Mouse (Mus musculus): ENCODE results near the gene Ctsl. TPM values are rescaled to one million over a fixed set of nuclear protein-coding genes. Genes with fewer than 3 reads are reported as not detected.

The Ctsl gene
- total RNA-seq, 4 experiments from 2014 or later, result 129 to 196 (median 170) TPM

- no peak for DNase-seq (ENCODE audit: low spot score in 2 of 2)
Observed at GRCm38 (mm10) chr13:64373695-64374094, 3.0 kb upstream of the Ctsl start.

DNA sequence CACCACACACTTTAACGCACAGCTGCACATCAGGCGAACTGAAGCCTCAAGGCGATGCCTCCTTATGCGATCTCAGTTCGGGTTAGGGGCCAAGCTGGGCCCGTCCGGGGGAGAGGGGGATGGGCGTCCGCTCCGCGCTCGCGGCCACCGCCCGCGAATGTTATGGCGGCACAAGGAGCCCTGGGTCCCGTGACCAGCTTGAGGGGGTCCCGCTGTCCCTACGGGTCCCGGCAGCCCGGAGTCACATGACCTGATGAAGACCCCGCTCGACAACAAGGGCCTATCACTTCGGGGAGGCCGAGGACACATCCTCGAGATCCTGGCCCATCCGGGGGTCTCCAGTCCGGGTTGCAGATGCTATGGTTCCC, 901 bp downstream of the Ctsl start:
- no peak for DNase-seq (ENCODE audit: low spot score in 2 of 2)

DNA sequence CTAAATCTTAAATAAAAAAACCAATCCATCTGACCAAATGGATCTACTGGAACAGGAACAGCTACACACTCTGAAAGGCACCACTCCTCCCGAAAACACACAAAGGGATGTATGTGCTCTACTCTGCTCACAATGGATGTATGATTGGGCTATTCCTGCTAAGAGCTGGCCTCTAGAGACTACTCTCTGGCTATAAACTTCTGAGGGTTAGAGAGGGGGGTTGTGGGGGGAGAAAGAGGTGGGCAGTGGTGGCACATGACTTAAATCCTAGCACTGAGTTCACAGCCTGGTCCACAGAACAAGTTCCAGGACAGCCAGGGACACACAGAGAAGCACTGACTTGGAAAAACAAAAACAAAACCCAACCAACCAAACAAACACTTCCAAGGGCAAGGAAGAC, 2.1 kb downstream of the Ctsl start:
- DNase-seq (ENCODE audit: low spot score in 2 of 2), result no peak

DNA sequence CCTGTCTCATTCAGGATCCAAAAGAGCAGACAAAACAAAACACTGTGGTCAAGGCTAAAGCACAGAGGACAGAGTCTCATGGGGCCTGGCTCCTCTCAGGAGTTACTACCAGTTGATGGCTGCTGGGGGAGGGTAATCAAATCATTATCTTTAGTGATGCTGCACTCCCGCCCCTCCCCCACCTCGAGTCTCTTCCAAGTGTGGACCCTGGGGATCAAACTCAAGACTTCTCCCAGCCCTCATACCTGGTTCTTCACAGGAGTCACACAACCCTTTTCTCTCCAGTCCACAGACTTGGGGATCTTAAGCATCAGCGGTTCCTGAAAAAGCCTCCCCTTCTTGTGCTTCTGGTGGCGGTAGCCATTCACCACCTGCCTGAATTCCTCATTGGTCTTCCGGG, 3.1 kb downstream of the Ctsl start:
- no peak for DNase-seq (ENCODE audit: low spot score in 2 of 2)

GRCm38 (mm10) chr13:64365326-64365725, 5.4 kb downstream of the Ctsl start:
- no peak for DNase-seq (ENCODE audit: low spot score in 2 of 2)

DNA sequence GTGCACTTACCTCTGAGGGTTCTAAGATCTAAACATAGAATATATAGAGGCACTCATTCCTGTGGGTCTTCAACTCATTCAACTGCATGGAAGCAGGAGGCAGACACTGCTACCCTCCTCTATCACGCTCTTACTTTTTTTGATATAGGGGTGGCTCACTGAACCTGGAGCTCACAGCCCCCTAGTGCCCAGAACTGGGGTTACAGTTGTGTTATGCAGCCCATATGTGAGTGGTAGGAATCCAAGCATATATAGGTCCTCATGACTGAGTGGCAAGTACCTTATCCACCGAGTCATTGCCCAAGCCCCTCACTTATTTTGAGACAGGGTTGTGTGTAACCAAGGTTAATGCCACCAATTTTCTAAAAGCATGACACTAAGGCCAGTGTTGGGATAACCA, 6.4 kb downstream of the Ctsl start:
- no peak for DNase-seq (ENCODE audit: low spot score in 2 of 2)

GRCm38 (mm10) chr13:64362139-64362538, 8.6 kb downstream of the Ctsl start:
- no peak for DNase-seq (ENCODE audit: low spot score in 2 of 2)

DNA sequence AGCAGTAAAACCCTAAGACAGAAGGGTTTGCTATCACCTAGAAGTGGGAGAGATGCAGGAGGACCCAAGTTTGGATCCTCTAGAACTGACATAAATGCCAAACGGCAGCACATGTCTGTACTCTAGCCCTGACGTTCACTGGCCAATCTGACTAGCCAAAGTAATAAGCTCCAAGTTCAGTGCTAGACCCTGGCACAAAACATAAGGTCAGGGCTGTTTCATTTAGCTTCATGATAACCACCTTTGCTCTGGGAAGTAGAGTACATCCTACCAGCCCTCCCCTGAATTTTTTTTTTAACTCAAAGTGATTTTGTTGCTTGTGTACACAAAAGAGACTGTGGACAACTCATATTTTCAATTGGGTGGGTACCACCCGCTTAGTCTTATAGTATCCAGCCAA, 9.7 kb downstream of the Ctsl start:
- no peak for DNase-seq (ENCODE audit: low spot score in 2 of 2)

DNA sequence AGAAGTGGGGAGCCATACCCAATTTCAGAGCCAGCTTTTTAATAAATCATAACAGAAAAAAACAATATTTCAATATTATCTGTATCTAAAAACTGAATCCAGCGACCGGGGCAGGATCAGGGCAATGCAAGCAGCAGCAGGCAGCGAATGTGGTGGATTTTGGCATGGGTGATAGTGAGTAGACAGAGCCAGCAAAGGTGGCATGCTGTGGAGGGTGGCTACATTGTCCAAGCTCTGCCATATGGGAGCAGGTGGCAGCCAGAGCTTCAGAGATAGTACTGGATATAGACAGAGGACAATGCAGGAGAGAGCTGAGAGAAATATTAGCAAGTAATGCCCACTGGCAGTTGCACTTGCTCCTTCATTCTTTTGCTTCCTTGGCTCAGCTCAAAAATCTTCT, 11.0 kb downstream of the Ctsl start:
- DNase-seq (ENCODE audit: low spot score in 2 of 2), result no peak

GRCm38 (mm10) chr13:64358476-64358875, 12.2 kb downstream of the Ctsl start:
- DNase-seq (ENCODE audit: low spot score in 2 of 2), result no peak

GRCm38 (mm10) chr13:64357389-64357788, 13.3 kb downstream of the Ctsl start:
- DNase-seq (ENCODE audit: low spot score in 2 of 2), result no peak

DNA sequence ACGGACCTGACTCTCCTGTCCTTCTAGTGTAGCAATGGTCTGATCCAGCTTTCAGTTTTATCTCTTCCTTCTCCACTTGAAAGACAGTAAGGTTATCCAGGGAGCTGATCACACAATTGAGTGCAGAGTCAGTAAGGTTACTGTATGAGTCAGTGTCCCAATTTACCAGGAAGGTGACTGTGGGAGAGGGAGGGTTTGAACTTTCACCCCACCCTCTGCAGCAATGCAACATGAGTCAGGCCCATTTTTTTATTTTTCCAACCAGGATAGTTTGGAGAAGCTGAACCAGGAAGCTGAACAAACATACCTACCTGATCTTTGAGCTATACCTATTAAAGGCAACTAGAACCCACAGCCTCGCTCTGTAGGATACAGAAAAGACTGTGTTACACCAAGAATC, 21.2 kb downstream of the Ctsl start:
- DNase-seq (ENCODE audit: low spot score in 2 of 2), result no peak

- peak; percentile 12 to 36 for DNase-seq (ENCODE audit: low spot score in 2 of 2)
Observed at GRCm38 (mm10) chr13:64344082-64344501, 26.6 kb downstream of the Ctsl start.

- peak; percentile 22 to 25 for DNase-seq (ENCODE audit: low spot score in 2 of 2)
Observed at GRCm38 (mm10) chr13:64343598-64343997, 27.1 kb downstream of the Ctsl start.

- no peak for DNase-seq (ENCODE audit: low spot score in 2 of 2)
Observed at GRCm38 (mm10) chr13:64335546-64336132, 35.1 kb downstream of the Ctsl start.

DNA sequence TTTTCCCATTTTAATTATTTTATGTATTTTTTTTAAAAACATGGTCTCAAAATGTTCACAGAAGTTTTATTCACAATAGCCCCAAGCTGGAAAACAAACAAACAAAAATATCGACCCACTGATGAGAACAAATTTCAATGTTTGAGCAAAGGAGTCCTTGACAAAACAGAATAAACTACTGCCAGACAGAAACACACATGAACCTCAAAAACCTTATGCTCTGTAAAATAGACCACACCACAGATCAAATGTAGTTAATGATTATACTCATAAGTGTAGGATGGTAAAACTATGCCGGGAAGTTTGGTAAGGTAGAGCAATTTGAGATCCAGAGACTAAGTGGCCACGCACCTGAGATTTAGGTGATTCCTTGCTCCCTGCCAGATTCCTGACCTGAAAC, 37.6 kb downstream of the Ctsl start:
- no peak for DNase-seq (ENCODE audit: low spot score in 2 of 2)

DNA sequence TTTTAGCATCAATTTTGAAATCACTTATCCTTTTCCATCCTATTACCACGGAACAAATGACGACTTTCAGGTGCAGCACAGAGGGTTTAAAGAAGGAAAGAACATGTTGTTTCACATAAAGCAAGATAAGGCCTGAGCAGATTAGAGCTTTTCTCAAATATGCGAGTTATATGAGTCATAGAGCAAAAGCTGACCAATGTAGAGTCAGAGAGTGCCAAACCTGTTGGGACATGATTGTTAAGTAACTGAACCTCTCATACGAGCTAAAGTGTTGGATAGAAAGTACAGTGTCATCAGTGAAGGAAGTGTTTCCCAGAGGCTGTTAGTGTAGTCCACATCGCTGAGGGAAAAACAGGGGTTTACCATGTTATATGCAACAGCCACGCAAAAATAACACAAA, 38.4 kb downstream of the Ctsl start:
- DNase-seq (ENCODE audit: low spot score in 2 of 2), result no peak

GRCm38 (mm10) chr13:64322561-64323281, 48.0 kb downstream of the Ctsl start:
- no peak for DNase-seq (ENCODE audit: low spot score in 2 of 2)

DNA sequence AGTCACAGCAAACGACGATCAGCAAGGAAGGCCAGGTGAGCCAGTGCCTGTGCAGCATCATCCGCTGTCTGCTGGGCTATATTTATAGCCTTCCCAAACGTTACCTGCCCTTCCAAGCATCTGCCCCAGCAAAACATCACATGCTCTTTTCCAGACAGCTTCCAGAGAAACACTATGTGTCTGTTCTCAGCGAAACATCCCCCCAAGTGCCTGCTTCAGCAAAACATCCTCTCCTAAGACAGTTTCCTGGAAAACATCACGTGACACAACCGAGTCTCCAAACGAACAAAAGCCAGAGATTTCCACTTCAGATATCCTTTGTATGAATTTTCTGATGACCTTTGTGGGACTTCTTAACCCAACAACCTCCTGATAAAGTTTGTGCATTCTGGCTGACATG, 50.4 kb downstream of the Ctsl start:
- DNase-seq (ENCODE audit: low spot score in 2 of 2), result no peak

- DNase-seq (ENCODE audit: low spot score in 2 of 2), result no peak
Observed at GRCm38 (mm10) chr13:64319782-64320181, 50.9 kb downstream of the Ctsl start.

GRCm38 (mm10) chr13:64318355-64318754, 52.3 kb downstream of the Ctsl start:
- no peak for DNase-seq (ENCODE audit: low spot score in 2 of 2)

- DNase-seq (ENCODE audit: low spot score in 2 of 2), result no peak
Observed at GRCm38 (mm10) chr13:64315483-64316050, 55.1 kb downstream of the Ctsl start.

DNA sequence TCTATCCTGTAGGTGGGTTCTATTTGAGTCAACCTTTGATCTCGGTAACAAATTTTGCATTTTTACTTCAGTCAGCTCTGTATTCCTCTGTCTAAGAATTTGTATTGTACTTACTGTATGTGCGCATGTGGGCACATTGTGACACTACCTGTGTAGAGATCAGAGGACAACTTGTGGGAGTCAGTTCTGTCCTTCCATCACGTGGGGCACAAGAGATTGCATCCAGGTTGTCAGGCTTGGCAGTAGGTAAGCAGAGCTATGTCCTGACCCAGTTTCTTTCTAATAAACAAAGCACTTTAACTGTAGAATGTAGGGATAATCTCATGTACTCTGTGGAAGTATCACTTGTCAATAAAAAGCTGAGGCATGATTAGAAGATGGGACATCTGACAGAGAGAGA, 56.6 kb downstream of the Ctsl start:
- DNase-seq (ENCODE audit: low spot score in 2 of 2), result no peak
